Mouse (Mus musculus): ENCODE measurements around the gene Mrpl1. TPM values are rescaled to one million over a fixed set of nuclear protein-coding genes. Genes with fewer than 3 reads are reported as not detected.

Gene Mrpl1
- polyA plus RNA-seq, 1 experiment = 5.7 TPM

DNA sequence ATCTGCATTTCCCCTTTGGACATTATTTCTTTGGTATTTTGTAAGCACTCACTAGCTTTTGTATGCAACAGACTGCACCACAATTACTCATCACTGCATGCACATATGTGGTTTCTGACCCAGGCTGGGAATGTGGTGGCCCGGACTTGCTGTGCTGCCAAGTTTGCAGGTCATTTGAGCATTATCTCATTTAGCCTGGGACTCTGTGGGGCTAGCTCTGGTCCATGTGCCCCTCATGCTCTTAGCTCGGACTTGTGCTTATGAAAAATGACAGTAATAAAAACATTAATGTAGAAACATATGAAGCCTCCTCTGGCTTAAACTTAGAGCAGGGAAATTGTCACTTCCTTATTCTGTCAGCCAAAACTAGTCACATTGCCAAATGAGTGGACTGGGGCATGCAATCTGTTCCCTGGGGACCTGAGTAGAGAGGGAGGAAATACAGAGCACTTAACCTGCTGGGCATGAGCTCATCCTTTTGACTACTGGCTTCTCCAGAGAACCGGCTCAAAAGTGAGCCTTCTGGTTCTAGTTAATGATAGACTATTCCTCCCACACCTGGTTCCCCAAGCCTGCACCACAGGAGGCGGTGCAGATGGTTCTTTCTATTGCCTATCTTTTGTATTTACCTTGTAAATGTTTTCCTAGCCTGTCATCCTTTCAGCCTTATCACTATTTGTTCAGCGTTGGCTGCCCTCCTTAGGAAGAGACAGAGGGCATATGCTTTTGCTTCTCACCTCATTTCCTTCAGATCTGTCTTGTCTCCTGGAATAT lies 12.7 kb downstream of the Mrpl1 start:
- Histone ChIP-seq H3K4me3 (ENCODE audit: insufficient read depth, poor library complexity, severe bottlenecking) (no peak overlapping the region), H3ac (ENCODE audit: control insufficient read depth, insufficient read length, low read depth) (no peak overlapping the region)
- peak; percentile 57 for TF ChIP-seq CEBPB (IDR thresholded peaks at IDR 0.05; ENCODE audit: low read depth)
- no peak for TF ChIP-seq MYOG (IDR thresholded peaks at IDR 0.05; ENCODE audit: control insufficient read depth, extremely low read depth, insufficient read length)
- no peak for TF ChIP-seq CTCF (IDR thresholded peaks at IDR 0.05; ENCODE audit: control insufficient read depth, insufficient read depth, insufficient read length)
- peak; percentile 91 for TF ChIP-seq MAX (IDR thresholded peaks at IDR 0.05)
- peak; percentile 4 for TF ChIP-seq MYOD1 (IDR thresholded peaks at IDR 0.05; ENCODE audit: control insufficient read depth, insufficient read length, low read depth)
- no peak for TF ChIP-seq USF1 (IDR thresholded peaks at IDR 0.05; ENCODE audit: low read depth)
- TF ChIP-seq FOSL1 (IDR thresholded peaks at IDR 0.05; ENCODE audit: insufficient read depth, low read length, poor library complexity, severe bottlenecking) = no peak

DNA sequence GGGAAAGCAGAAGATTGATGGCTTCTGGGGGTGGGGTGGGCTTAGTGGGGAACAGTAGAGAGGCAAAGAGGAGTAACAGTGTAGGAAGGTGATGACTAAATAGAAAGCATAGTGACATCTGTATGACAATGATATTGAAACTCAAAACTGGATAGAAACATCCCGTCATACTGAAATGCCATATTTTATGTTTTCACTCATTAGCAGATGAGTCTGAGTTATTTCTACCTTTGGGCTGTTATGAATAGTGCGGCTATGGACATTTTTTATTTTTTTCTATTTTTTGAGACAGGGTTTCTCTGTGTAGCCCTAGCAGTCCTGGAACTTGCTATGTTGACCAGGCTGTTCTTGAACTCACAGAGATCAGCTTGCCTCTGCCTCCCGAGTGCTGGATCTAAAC lies 13.7 kb downstream of the Mrpl1 start:
- peaks cover 55% of the 10 kb centered on the region for H3K79me2 ChIP-seq (ENCODE audit: control insufficient read depth, insufficient read depth)
- H3K4me3 ChIP-seq (ENCODE audit: insufficient read depth, poor library complexity, severe bottlenecking) = no peak overlapping the region
- peaks cover 21% of the 10 kb centered on the region for H3K79me3 ChIP-seq (ENCODE audit: low read depth)
- no peak overlapping the region for H3ac ChIP-seq (ENCODE audit: control insufficient read depth, insufficient read length, low read depth)
- no peak for TF ChIP-seq CEBPB (IDR thresholded peaks at IDR 0.05; ENCODE audit: low read depth)
- no peaks in the 10 kb centered on the region for H3K36me3 ChIP-seq (ENCODE audit: control insufficient read depth, insufficient read depth)
- no peaks in the 10 kb centered on the region for H3K27me3 ChIP-seq (ENCODE audit: control insufficient read depth, insufficient read depth, insufficient read length)

More for the DNA sequence above, 12.7 kb downstream of the Mrpl1 start:
- H3K27me3 ChIP-seq (ENCODE audit: control insufficient read depth, insufficient read depth, insufficient read length) = no peaks in the 10 kb centered on the region
- H3K79me3 ChIP-seq (ENCODE audit: low read depth) = peaks cover 25% of the 10 kb centered on the region
- H3K79me2 ChIP-seq (ENCODE audit: control insufficient read depth, insufficient read depth) = peaks cover 62% of the 10 kb centered on the region
- H3K36me3 ChIP-seq (ENCODE audit: control insufficient read depth, insufficient read depth) = no peaks in the 10 kb centered on the region

DNA sequence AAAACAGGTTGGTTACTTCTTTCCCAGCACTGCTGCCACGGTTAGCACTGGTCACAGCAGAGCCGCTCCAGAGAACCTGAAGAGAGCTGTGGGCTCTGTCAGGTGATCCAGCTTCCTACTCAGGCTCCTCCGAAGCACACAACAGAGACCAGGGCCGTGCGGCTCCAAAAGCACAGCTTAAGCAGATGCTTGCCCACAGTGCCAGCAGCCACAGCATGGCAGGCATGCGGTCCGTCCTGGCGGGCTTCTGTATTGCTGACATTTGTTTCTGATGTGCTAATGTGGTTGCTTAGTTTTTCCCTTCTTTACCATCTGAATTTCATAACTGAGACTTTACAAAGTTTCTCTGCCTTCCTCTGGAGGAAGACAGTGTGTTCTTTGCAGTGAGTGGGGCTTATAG lies 17.2 kb downstream of the Mrpl1 start:
- H3K4me3 ChIP-seq (ENCODE audit: insufficient read depth, poor library complexity, severe bottlenecking) = no peak overlapping the region
- H3K79me2 ChIP-seq (ENCODE audit: control insufficient read depth, insufficient read depth) = peaks cover 20% of the 10 kb centered on the region
- H3K27me3 ChIP-seq (ENCODE audit: control insufficient read depth, insufficient read depth, insufficient read length) = no peaks in the 10 kb centered on the region
- TF ChIP-seq MYOD1 (IDR thresholded peaks at IDR 0.05; ENCODE audit: control insufficient read depth, insufficient read length, low read depth) = no peak
- TF ChIP-seq CEBPB (IDR thresholded peaks at IDR 0.05; ENCODE audit: low read depth) = no peak
- no peak for TF ChIP-seq FOSL1 (IDR thresholded peaks at IDR 0.05; ENCODE audit: insufficient read depth, low read length, poor library complexity, severe bottlenecking)
- TF ChIP-seq CTCF (IDR thresholded peaks at IDR 0.05; ENCODE audit: control insufficient read depth, insufficient read depth, insufficient read length) = no peak
- TF ChIP-seq MAX (IDR thresholded peaks at IDR 0.05) = no peak
- no peak for TF ChIP-seq MYOG (IDR thresholded peaks at IDR 0.05; ENCODE audit: control insufficient read depth, extremely low read depth, insufficient read length)
- TF ChIP-seq USF1 (IDR thresholded peaks at IDR 0.05; ENCODE audit: low read depth) = no peak
- peaks cover 12% of the 10 kb centered on the region for H3K36me3 ChIP-seq (ENCODE audit: control insufficient read depth, insufficient read depth)
- H3K79me3 ChIP-seq (ENCODE audit: low read depth) = peaks cover 7% of the 10 kb centered on the region
- H3ac ChIP-seq (ENCODE audit: control insufficient read depth, insufficient read length, low read depth) = no peak overlapping the region

DNA sequence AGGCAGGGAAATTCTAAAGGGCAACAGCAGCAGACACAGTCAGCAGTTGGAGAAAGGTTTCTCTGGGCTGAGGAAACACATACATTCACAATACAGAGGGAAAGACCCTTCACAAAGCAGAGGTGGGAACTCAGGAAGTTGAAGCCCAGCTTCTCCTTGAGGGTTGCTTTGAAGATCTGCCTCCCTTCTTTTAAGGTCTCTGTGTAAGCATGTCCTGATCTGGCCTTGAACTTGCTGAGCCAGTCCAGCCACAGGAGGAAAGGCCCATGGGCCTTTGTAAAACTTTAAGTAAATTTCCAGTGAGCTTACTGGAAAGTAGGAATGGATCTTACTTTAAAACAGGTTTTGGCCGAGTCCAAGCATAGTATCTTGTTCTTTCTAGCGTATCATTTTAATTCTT lies 19.7 kb downstream of the Mrpl1 start:
- H3K79me3 ChIP-seq (ENCODE audit: low read depth) = no peaks in the 10 kb centered on the region
- H3K27me3 ChIP-seq (ENCODE audit: control insufficient read depth, insufficient read depth, insufficient read length) = no peaks in the 10 kb centered on the region
- no peak overlapping the region for H3ac ChIP-seq (ENCODE audit: control insufficient read depth, insufficient read length, low read depth)
- no peak overlapping the region for H3K4me3 ChIP-seq (ENCODE audit: insufficient read depth, poor library complexity, severe bottlenecking)
- H3K36me3 ChIP-seq (ENCODE audit: control insufficient read depth, insufficient read depth) = peaks cover 16% of the 10 kb centered on the region
- TF ChIP-seq USF1 (IDR thresholded peaks at IDR 0.05; ENCODE audit: low read depth) (no peak), MAX (IDR thresholded peaks at IDR 0.05) (no peak), MYOG (IDR thresholded peaks at IDR 0.05; ENCODE audit: control insufficient read depth, extremely low read depth, insufficient read length) (no peak), MYOD1 (IDR thresholded peaks at IDR 0.05; ENCODE audit: control insufficient read depth, insufficient read length, low read depth) (no peak), CTCF (IDR thresholded peaks at IDR 0.05; ENCODE audit: control insufficient read depth, insufficient read depth, insufficient read length) (no peak), CEBPB (IDR thresholded peaks at IDR 0.05; ENCODE audit: low read depth) (no peak), FOSL1 (IDR thresholded peaks at IDR 0.05; ENCODE audit: insufficient read depth, low read length, poor library complexity, severe bottlenecking) (no peak)
- H3K79me2 ChIP-seq (ENCODE audit: control insufficient read depth, insufficient read depth) = peaks cover 6% of the 10 kb centered on the region

DNA sequence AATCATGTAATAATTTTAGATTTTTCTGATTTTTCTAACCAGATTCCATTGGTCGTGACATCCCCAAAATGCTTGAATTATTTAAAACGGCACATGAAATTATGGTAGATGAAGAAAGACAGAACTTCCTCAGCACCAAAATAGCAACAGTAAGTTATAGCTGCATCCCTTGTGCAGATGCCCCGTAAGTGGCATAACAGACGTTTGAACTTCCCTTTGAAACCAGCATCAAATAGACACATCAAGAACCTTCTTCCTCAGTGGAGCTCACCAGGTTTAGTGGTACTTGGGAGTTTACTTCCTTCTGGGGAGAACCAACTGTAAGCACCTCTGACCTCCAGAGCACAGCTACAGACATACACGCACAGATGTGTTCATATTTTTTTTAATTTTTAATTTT lies 29.5 kb downstream of the Mrpl1 start:
- H3K27me3 ChIP-seq (ENCODE audit: control insufficient read depth, insufficient read depth, insufficient read length) = no peaks in the 10 kb centered on the region
- H3K79me3 ChIP-seq (ENCODE audit: low read depth) = no peaks in the 10 kb centered on the region
- H3ac ChIP-seq (ENCODE audit: control insufficient read depth, insufficient read length, low read depth) = no peak overlapping the region
- peaks cover 42% of the 10 kb centered on the region for H3K36me3 ChIP-seq (ENCODE audit: control insufficient read depth, insufficient read depth)
- H3K4me3 ChIP-seq (ENCODE audit: insufficient read depth, poor library complexity, severe bottlenecking) = no peak overlapping the region
- no peak for TF ChIP-seq CEBPB (IDR thresholded peaks at IDR 0.05; ENCODE audit: low read depth)
- TF ChIP-seq USF1 (IDR thresholded peaks at IDR 0.05; ENCODE audit: low read depth) = no peak
- TF ChIP-seq MAX (IDR thresholded peaks at IDR 0.05) = no peak
- TF ChIP-seq CTCF (IDR thresholded peaks at IDR 0.05; ENCODE audit: control insufficient read depth, insufficient read depth, insufficient read length) = no peak
- no peak for TF ChIP-seq FOSL1 (IDR thresholded peaks at IDR 0.05; ENCODE audit: insufficient read depth, low read length, poor library complexity, severe bottlenecking)
- TF ChIP-seq MYOG (IDR thresholded peaks at IDR 0.05; ENCODE audit: control insufficient read depth, extremely low read depth, insufficient read length) = no peak
- no peak for TF ChIP-seq MYOD1 (IDR thresholded peaks at IDR 0.05; ENCODE audit: control insufficient read depth, insufficient read length, low read depth)
- no peaks in the 10 kb centered on the region for H3K79me2 ChIP-seq (ENCODE audit: control insufficient read depth, insufficient read depth)

DNA sequence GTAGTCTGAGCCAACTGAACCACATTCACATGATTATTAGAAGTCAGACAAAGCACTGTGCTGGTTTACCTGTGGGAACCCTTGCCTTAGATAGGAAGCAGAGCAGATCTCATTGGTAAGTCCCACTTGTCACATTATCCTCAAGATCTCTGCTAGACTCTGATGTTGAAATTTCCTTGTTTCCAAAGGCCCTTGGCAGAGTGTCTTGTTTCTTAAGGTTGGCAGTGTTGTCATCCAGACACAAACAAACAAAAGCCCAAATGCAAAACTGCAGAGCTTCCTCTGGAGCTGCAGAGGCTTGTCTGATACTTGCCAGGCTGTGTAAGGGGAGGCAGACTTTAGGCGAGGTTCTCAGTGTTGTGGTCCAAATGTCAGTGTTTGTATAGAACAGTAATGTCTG lies 31.6 kb downstream of the Mrpl1 start:
- Histone ChIP-seq H3K79me3 (ENCODE audit: low read depth) (no peaks in the 10 kb centered on the region), H3K27me3 (ENCODE audit: control insufficient read depth, insufficient read depth, insufficient read length) (no peaks in the 10 kb centered on the region), H3K36me3 (ENCODE audit: control insufficient read depth, insufficient read depth) (peaks cover 39% of the 10 kb centered on the region), H3K79me2 (ENCODE audit: control insufficient read depth, insufficient read depth) (no peaks in the 10 kb centered on the region), H3ac (ENCODE audit: control insufficient read depth, insufficient read length, low read depth) (no peak overlapping the region), H3K4me3 (ENCODE audit: insufficient read depth, poor library complexity, severe bottlenecking) (no peak overlapping the region)
- TF ChIP-seq CEBPB (IDR thresholded peaks at IDR 0.05; ENCODE audit: low read depth) = no peak
- no peak for TF ChIP-seq MYOD1 (IDR thresholded peaks at IDR 0.05; ENCODE audit: control insufficient read depth, insufficient read length, low read depth)
- TF ChIP-seq CTCF (IDR thresholded peaks at IDR 0.05; ENCODE audit: control insufficient read depth, insufficient read depth, insufficient read length) = no peak
- TF ChIP-seq MYOG (IDR thresholded peaks at IDR 0.05; ENCODE audit: control insufficient read depth, extremely low read depth, insufficient read length) = no peak
- no peak for TF ChIP-seq FOSL1 (IDR thresholded peaks at IDR 0.05; ENCODE audit: insufficient read depth, low read length, poor library complexity, severe bottlenecking)
- no peak for TF ChIP-seq USF1 (IDR thresholded peaks at IDR 0.05; ENCODE audit: low read depth)
- TF ChIP-seq MAX (IDR thresholded peaks at IDR 0.05) = no peak
